ENCODE assay signal across 25 mouse cellular contexts in genomic region chrX:99667596-99667995, GRCm38 (mm10).
DNase-seq lines count a peak whose midpoint lies in the region; ATAC-seq and TF ChIP-seq lines count a peak whose summit lies in the region.
"Had no signal": no experiment of that assay in that cellular context is flagged by ENCODE, and none has a peak within 500 bp of the region (broad histone marks: within the 10 kb centered on the region; RNA-seq: fewer than 3 reads in every experiment).

No protein-coding gene starts in this region.

- no peaks in the 10 kb centered on the region; the same call in 1 of the 2 replicates for H3K27me3 ChIP-seq in kidney, postnatal 0 days (ENCODE audit: insufficient read depth, low read length)
- no peaks in the 10 kb centered on the region; the same call in 1 of the 2 replicates for H3K27me3 ChIP-seq in lung, embryonic 15.5 days
- H3K27me3 ChIP-seq in lung, postnatal 0 days (replicated peaks; ENCODE audit: insufficient read depth, low read length), result 0 out of 2 replicates have a peak, but pooled peaks cover 2% of the 10 kb centered on the region
- H3K27me3 ChIP-seq: CH12.LX had no signal

- DNase-seq in kidney, postnatal 0 days (ENCODE audit: low spot score), result peak; percentile 64
- no peak for DNase-seq in kidney, adult 8-10 months
- DNase-seq in kidney, postnatal 14 days, result peak; percentile 11
- DNase-seq in kidney, postnatal 36 days, result no peak
- no peak for DNase-seq in lung, postnatal 25 days (ENCODE audit: low spot score)
- peak; percentile 43 for DNase-seq in lung, postnatal 0 days (ENCODE audit: low spot score)
- no peak for DNase-seq in lung, adult 2 months
- DNase-seq: adrenal gland, adult 8-10 months; adrenal gland, postnatal 14 days; adrenal gland, postnatal 36 days; B cell, adult 2 months; cerebellum, adult 11-12 months; cerebellum, adult 2 months; cerebellum, adult 9-10 months; cerebellum, postnatal 10 days; cerebellum, postnatal 25 days had no signal

- no peak overlapping the region for H3K27ac ChIP-seq in kidney, postnatal 0 days
- 0 out of 2 replicates have a peak overlapping the region, but pooled peaks have one; percentile 18 for H3K27ac ChIP-seq in lung, embryonic 15.5 days
- no peak overlapping the region for H3K27ac ChIP-seq in lung, postnatal 0 days (ENCODE audit: low read length)
- H3K27ac ChIP-seq: embryonic facial prominence, embryonic 10.5 days; embryonic facial prominence, embryonic 12.5 days; forebrain, embryonic 13.5 days had no signal

- H3K36me3 ChIP-seq in kidney, postnatal 0 days (ENCODE audit: insufficient read depth, low read length), result no peaks in the 10 kb centered on the region
- H3K36me3 ChIP-seq in lung, embryonic 15.5 days, result no peaks in the 10 kb centered on the region
- H3K36me3 ChIP-seq in lung, postnatal 0 days (ENCODE audit: insufficient read depth, low read length), result no peaks in the 10 kb centered on the region
- H3K36me3 ChIP-seq: embryonic facial prominence, embryonic 10.5 days; embryonic facial prominence, embryonic 12.5 days; G1E had no signal

- WGBS in kidney, postnatal 0 days, result 55% methylated on average over 2 of the region's 2 CpGs
- WGBS in lung, embryonic 15.5 days, result 44% methylated on average over 2 of the region's 2 CpGs
- WGBS in lung, postnatal 0 days, result 29% methylated on average over 2 of the region's 2 CpGs
- 66% methylated on average over 2 of the region's 2 CpGs for WGBS in lung, adult 2 months

- H3K9me3 ChIP-seq in kidney, postnatal 0 days (replicated peaks; ENCODE audit: low read length), result no peaks in the 10 kb centered on the region
- H3K9me3 ChIP-seq in lung, embryonic 15.5 days, result no peaks in the 10 kb centered on the region
- no peaks in the 10 kb centered on the region for H3K9me3 ChIP-seq in lung, postnatal 0 days (ENCODE audit: low read length)
- H3K9me3 ChIP-seq: embryonic facial prominence, embryonic 10.5 days; embryonic facial prominence, embryonic 12.5 days; forebrain, embryonic 13.5 days; G1E had no signal

- no peak for TF ChIP-seq POLR2A in lung, adult 2 months (IDR thresholded peaks at IDR 0.05; ENCODE audit: borderline replicate concordance, extremely low read depth, low read depth, low read length)

- H3K4me2 ChIP-seq in kidney, postnatal 0 days (ENCODE audit: low read length), result no peak overlapping the region
- no peak overlapping the region for H3K4me2 ChIP-seq in lung, embryonic 15.5 days
- no peak overlapping the region for H3K4me2 ChIP-seq in lung, postnatal 0 days (replicated peaks; ENCODE audit: low read depth, low read length)
- H3K4me2 ChIP-seq: embryonic facial prominence, embryonic 12.5 days; forebrain, embryonic 13.5 days had no signal

- H3K4me3 ChIP-seq in kidney, postnatal 0 days (replicated peaks; ENCODE audit: low read depth, low read length), result no peak overlapping the region
- no peak overlapping the region for H3K4me3 ChIP-seq in lung, embryonic 15.5 days
- no peak overlapping the region for H3K4me3 ChIP-seq in lung, postnatal 0 days (ENCODE audit: low read depth, low read length)
- H3K4me3 ChIP-seq in lung, adult 2 months (replicated peaks; ENCODE audit: extremely low read depth, low read depth, low read length), result no peak overlapping the region
- H3K4me3 ChIP-seq: embryonic facial prominence, embryonic 10.5 days; embryonic facial prominence, embryonic 12.5 days; forebrain, embryonic 13.5 days had no signal

- no peak overlapping the region for H3K9ac ChIP-seq in kidney, postnatal 0 days (ENCODE audit: low read depth, low read length)
- no peak overlapping the region for H3K9ac ChIP-seq in lung, embryonic 15.5 days
- H3K9ac ChIP-seq in lung, postnatal 0 days (replicated peaks; ENCODE audit: low read depth), result no peak overlapping the region
- H3K9ac ChIP-seq: embryonic facial prominence, embryonic 12.5 days; forebrain, embryonic 13.5 days had no signal

- no peaks in the 10 kb centered on the region for H3K4me1 ChIP-seq in kidney, postnatal 0 days (replicated peaks; ENCODE audit: insufficient read depth, low read length)
- H3K4me1 ChIP-seq in lung, embryonic 15.5 days, result no peaks in the 10 kb centered on the region
- no peaks in the 10 kb centered on the region for H3K4me1 ChIP-seq in lung, postnatal 0 days (ENCODE audit: insufficient read depth, low read depth, low read length)
- H3K4me1 ChIP-seq in lung, adult 2 months (ENCODE audit: control insufficient read depth, insufficient read depth, low read length), result no peaks in the 10 kb centered on the region
- H3K4me1 ChIP-seq: embryonic facial prominence, embryonic 12.5 days; forebrain, embryonic 13.5 days had no signal

- TF ChIP-seq CTCF in kidney, postnatal 0 days (IDR thresholded peaks at IDR 0.05; ENCODE audit: low read depth), result no peak
- TF ChIP-seq CTCF in lung, postnatal 0 days (IDR thresholded peaks at IDR 0.05), result no peak
- no peak for TF ChIP-seq CTCF in lung, adult 2 months (IDR thresholded peaks at IDR 0.05; ENCODE audit: insufficient read depth, low read length)

- no peak for TF ChIP-seq EP300 in lung, postnatal 0 days (IDR thresholded peaks at IDR 0.05)

- no peak for ATAC-seq in kidney, postnatal 0 days (replicated peaks; ENCODE audit: low FRiP score, low read depth)
- ATAC-seq in lung, embryonic 15.5 days (ENCODE audit: borderline replicate concordance, extremely low read depth, low FRiP score, low TSS enrichment), result no peak; the same call in 1 of the 2 replicates
- no peak for ATAC-seq in lung, postnatal 0 days
- ATAC-seq: activated CD4-positive, CD25-positive, alpha-beta regulatory T cell, adult 4 months; CD4-positive, CD25-positive, alpha-beta regulatory T cell, adult 4 months; forebrain, embryonic 13.5 days; Patski had no signal

Comparison
In these comparisons a context has a peak if more than half of its experiments do, and no peak if none do; other contexts are left out.
1. DNase-seq: peak in kidney, postnatal 0 days (single experiment), kidney, postnatal 14 days (single experiment) and lung, postnatal 0 days (single experiment); none in kidney, adult 8-10 months (0 of 2), kidney, postnatal 36 days (0 of 2), lung, postnatal 25 days (single experiment) and lung, adult 2 months (single experiment).